Mouse (Mus musculus) liver, postnatal 0 days (tissue): ENCODE results near the gene Hist1h3e.

Source experiments
- CTCF ChIP-seq: sonication (generic); IDR thresholded peaks from 2 replicates; pipeline ENCODE4 v1.5.1; 2016; ENCODE audit warnings: antibody characterized with exemption, low read depth
- EP300 ChIP-seq: IDR thresholded peaks from 2 replicates; pipeline ENCODE4 v1.6.1; 2016; ENCODE audit warnings: antibody characterized with exemption, low read depth, mild to moderate bottlenecking

DNA sequence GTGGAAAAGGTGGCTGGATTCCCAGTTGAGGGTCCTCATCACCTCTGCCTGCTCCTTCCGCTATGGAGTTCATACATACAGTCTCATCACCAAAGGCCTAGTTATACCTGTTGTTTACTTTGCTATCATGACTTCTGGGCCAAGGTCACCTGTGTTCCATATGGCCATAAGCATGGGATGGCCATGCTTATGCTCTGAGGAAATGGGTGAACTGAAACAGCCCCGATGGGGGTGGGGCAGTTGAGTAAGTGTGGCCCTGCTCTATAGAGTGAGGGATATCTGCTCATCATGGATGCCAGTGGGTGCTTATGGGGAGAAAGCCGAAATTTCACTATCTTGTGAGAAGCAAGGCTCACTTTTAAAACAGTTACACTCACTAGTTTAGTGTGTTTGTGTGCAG, 42.9 kb upstream of the Hist1h3e start:
- TF ChIP-seq CTCF (no peak), EP300 (no peak)
